Mouse (Mus musculus): Measurements from ENCODE around the gene Jph3.
A peak's percentile ranks its signal among the peaks of the same experiment; 100 is the strongest.

GRCm38 (mm10) chr8:121751407-121751806, 22.0 kb downstream of the Jph3 start:
- TF ChIP-seq POLR2A (IDR thresholded peaks at IDR 0.05; ENCODE audit: borderline replicate concordance, extremely low read depth, insufficient read depth, insufficient read length, poor library complexity, severe bottlenecking) = no peak
- peak; percentile 89 for TF ChIP-seq CTCF (IDR thresholded peaks at IDR 0.05; ENCODE audit: borderline replicate concordance, extremely low read depth, insufficient read depth, insufficient read length)

Measured in brain, embryonic 14.5 days (tissue).